Mouse (Mus musculus) CH12.LX (cell line): ENCODE results near the gene Osbp.

Experiments
- CHD1 ChIP-seq: IDR thresholded peaks from 2 replicates; pipeline ENCODE4 v1.6.1; 2012; ENCODE audit warnings: low read depth, low read length, improper control_type of control experiment, inconsistent platforms
- CHD2 ChIP-seq: IDR thresholded peaks from 2 replicates; pipeline ENCODE4 v1.6.1; 2011; ENCODE audit warnings: low read length, improper control_type of control experiment
- CTCF ChIP-seq, 2 experiments: IDR thresholded peaks in 1 of 2; conservative IDR thresholded peaks in 1 of 2; 2 replicates each; pipeline ENCODE4 v1.5.1; 2011 to 2012; ENCODE audit warnings: low read depth in 2 of 2, low read length in 2 of 2, improper control_type of control experiment in 1 of 2, inconsistent platforms in 1 of 2, mild to moderate bottlenecking in 1 of 2, moderate library complexity in 1 of 2
- GABPA ChIP-seq: IDR thresholded peaks from 2 replicates; pipeline ENCODE4 v1.6.1; 2012; ENCODE audit warnings: low read depth, low read length, improper control_type of control experiment, inconsistent platforms; ENCODE audit not compliant: insufficient replicate concordance
- JUN ChIP-seq: IDR thresholded peaks from 2 replicates; pipeline ENCODE4 v1.6.1; 2011; ENCODE audit warnings: low read depth, mild to moderate bottlenecking, low read length, improper control_type of control experiment, moderate library complexity; ENCODE audit not compliant: insufficient read depth
- MXI1 ChIP-seq: IDR thresholded peaks from 2 replicates; pipeline ENCODE4 v1.6.1; 2011; ENCODE audit warnings: mild to moderate bottlenecking, low read depth, low read length, improper control_type of control experiment
- MYC ChIP-seq: IDR thresholded peaks from 2 replicates; pipeline ENCODE4 v1.6.1; 2011; ENCODE audit warnings: low read depth, mild to moderate bottlenecking, improper control_type of control experiment, low read length
- NELFE ChIP-seq: IDR thresholded peaks from 2 replicates; pipeline ENCODE4 v1.6.1; 2011; ENCODE audit warnings: low read depth, low read length, improper control_type of control experiment
- ZKSCAN1 ChIP-seq: IDR thresholded peaks from 2 replicates; pipeline ENCODE4 v1.6.1; 2012; ENCODE audit warnings: low read depth, inconsistent platforms, low read length, improper control_type of control experiment, borderline replicate concordance

DNA sequence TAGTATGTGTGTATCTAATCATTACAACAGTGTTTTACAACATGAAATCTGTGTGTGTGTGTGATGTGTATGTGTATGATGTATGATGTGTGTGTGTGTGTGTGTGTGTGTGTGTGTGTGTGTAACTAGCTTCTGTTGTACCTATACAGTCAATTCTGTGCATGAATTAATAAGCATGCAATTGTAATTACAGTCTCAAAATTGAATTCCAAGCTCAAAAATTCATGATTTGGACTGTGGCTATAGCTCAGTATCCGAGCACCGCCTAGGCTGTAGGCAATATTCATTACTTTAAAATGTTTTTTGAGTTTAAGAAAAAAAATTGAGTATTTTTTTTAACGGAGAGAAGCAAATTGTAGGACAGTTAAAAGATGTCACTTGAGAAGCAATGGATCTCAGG, 35.9 kb downstream of the Osbp start:
- TF ChIP-seq CTCF (conservative IDR thresholded peaks at IDR 0.05 in 1 of 2, IDR thresholded peaks at IDR 0.05 in 1 of 2; ENCODE audit: low read depth in 2 of 2, low read length in 2 of 2) (no peak), CHD2 (no peak), ZKSCAN1 (no peak), NELFE (no peak), GABPA (no peak), JUN (no peak), MYC (no peak), CHD1 (no peak), MXI1 (no peak)
